Mouse (Mus musculus) heart, adult 8-10 months (tissue): ENCODE measurements around the gene Mien1. TPM values are rescaled to one million over a fixed set of nuclear protein-coding genes. Genes with fewer than 3 reads are reported as not detected.

Source experiments
- DNase-seq: peaks from one replicate; pipeline ENCODE4 v3.0.0; 2022; ENCODE audit warnings: low spot score
- total RNA-seq, 4 experiments: library from RNA; stranded (reverse); gene quantifications; 2 replicates each; pipeline ENCODE4 v1.2.4; 2022

Gene Mien1
- 10 to 100 TPM; 66.9 to 78.4 (median 71.0) TPM for total RNA-seq

GRCm38 (mm10) chr11:98438331-98439158 is at the start of gene Mien1:
Gene Mien1 (minus strand): TSS chr11:98438991.
- peak; percentile 94 for DNase-seq

GRCm38 (mm10) chr11:98487526-98488040 is 48.8 kb upstream of the Mien1 start:
- DNase-seq, result no peak

- no peak for DNase-seq
These were observed 47.0 kb upstream of the Mien1 start for GRCm38 (mm10) chr11:98485749-98486148.

- DNase-seq, result no peak
These were observed 43.3 kb upstream of the Mien1 start for GRCm38 (mm10) chr11:98482067-98482466.

- DNase-seq, result no peak
These were observed 42.4 kb upstream of the Mien1 start for GRCm38 (mm10) chr11:98481231-98481630.

- DNase-seq, result no peak
These were observed 41.2 kb upstream of the Mien1 start for GRCm38 (mm10) chr11:98479940-98480497.

- DNase-seq, result no peak
These were observed 40.5 kb upstream of the Mien1 start for GRCm38 (mm10) chr11:98479026-98479939.

- no peak for DNase-seq
These were observed 38.4 kb upstream of the Mien1 start for GRCm38 (mm10) chr11:98477011-98477701.

- DNase-seq, result no peak
These were observed 37.6 kb upstream of the Mien1 start for GRCm38 (mm10) chr11:98476434-98476807.

- DNase-seq, result no peak
These were observed 37.0 kb upstream of the Mien1 start for GRCm38 (mm10) chr11:98475630-98476433.

GRCm38 (mm10) chr11:98474967-98475366 is 36.2 kb upstream of the Mien1 start:
- no peak for DNase-seq

- no peak for DNase-seq
These were observed 35.2 kb upstream of the Mien1 start for GRCm38 (mm10) chr11:98473916-98474479.

GRCm38 (mm10) chr11:98472696-98473095 is 33.9 kb upstream of the Mien1 start:
- DNase-seq, result no peak

- no peak for DNase-seq
These were observed 32.0 kb upstream of the Mien1 start for GRCm38 (mm10) chr11:98470795-98471194.

GRCm38 (mm10) chr11:98469761-98470714 is 31.2 kb upstream of the Mien1 start:
- no peak for DNase-seq

GRCm38 (mm10) chr11:98464516-98464915 is 25.7 kb upstream of the Mien1 start:
- no peak for DNase-seq

- DNase-seq, result no peak
These were observed 25.1 kb upstream of the Mien1 start for GRCm38 (mm10) chr11:98463911-98464310.

GRCm38 (mm10) chr11:98462255-98462654 is 23.5 kb upstream of the Mien1 start:
- DNase-seq, result no peak

- DNase-seq, result no peak
These were observed 22.4 kb upstream of the Mien1 start for GRCm38 (mm10) chr11:98461109-98461720.
